Mouse (Mus musculus): ENCODE measurements around the gene Pofut1. TPM values are rescaled to one million over a fixed set of nuclear protein-coding genes. Genes with fewer than 3 reads are reported as not detected.

Pofut1 gene
- polyA plus RNA-seq, 1 experiment from 2014 or later = 9.0 TPM

DNA sequence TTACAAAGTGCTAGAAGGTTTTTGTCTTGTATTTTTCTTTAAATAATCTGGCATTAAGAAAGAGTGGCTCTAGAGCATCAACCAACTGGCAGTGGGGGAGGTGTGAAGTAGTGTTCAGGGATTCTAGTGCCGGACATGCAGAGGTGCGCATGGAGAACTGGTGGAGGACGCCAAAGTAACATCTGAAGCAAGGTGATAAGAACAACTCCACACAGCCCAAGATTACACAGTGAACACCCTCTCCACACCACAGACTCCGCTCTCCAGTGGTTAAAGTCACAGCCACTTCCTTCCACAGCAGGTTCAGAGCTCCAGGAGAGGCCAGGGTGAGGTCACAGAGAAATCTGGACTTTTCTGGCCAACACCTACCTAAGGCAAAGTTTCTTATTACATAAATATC is 13.4 kb upstream of the Pofut1 start:
- Histone ChIP-seq H3K27ac (ENCODE audit: low read depth, low read length) (no peak overlapping the region), H3K9me3 (ENCODE audit: control insufficient read depth, low read length) (no peaks in the 10 kb centered on the region), H3K4me3 (ENCODE audit: low read length) (no peak overlapping the region), H3K9ac (ENCODE audit: low read depth, low read length) (no peak overlapping the region), H3K27me3 (ENCODE audit: control insufficient read depth, insufficient read depth, low read length) (no peaks in the 10 kb centered on the region), H3K4me2 (replicated peaks; ENCODE audit: low read depth, low read length) (no peak overlapping the region), H3K4me1 (ENCODE audit: control insufficient read depth, insufficient read depth, low read length) (peaks cover 8% of the 10 kb centered on the region), H3K36me3 (ENCODE audit: control insufficient read depth, insufficient read depth, low read length) (peaks cover 50% of the 10 kb centered on the region)
- WGBS = 89% methylated on average over 4 of the region's 4 CpGs
- no peak for ATAC-seq (ENCODE audit: low FRiP score, low TSS enrichment)

DNA sequence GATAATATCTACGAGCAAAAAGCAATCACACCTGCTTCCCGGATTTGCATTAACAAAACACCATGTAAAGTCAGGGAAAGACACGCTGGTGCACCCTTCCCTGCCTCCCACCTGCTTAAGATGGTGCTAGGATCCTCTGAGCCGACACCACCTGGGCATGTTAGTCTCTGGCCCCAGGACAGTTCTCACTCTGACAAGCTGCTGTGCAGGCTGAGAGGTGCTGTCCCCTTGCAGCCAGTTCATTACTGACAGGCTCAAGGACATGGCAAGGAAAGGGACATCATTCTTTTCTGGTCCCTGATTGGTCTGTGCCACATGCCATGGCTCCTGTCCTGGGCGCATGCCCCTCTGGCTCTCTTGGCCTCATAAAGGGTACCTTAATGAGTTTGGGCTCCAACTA is 12.8 kb upstream of the Pofut1 start:
- H3K9me3 ChIP-seq (ENCODE audit: control insufficient read depth, low read length) = no peaks in the 10 kb centered on the region
- no peak overlapping the region for H3K27ac ChIP-seq (ENCODE audit: low read depth, low read length)
- H3K4me1 ChIP-seq (ENCODE audit: control insufficient read depth, insufficient read depth, low read length) = peaks cover 8% of the 10 kb centered on the region
- no peak overlapping the region for H3K4me3 ChIP-seq (ENCODE audit: low read length)
- H3K4me2 ChIP-seq (replicated peaks; ENCODE audit: low read depth, low read length) = no peak overlapping the region
- 85% methylated on average over 5 of the region's 5 CpGs for WGBS
- no peak overlapping the region for H3K9ac ChIP-seq (ENCODE audit: low read depth, low read length)
- H3K27me3 ChIP-seq (ENCODE audit: control insufficient read depth, insufficient read depth, low read length) = no peaks in the 10 kb centered on the region
- H3K36me3 ChIP-seq (ENCODE audit: control insufficient read depth, insufficient read depth, low read length) = peaks cover 56% of the 10 kb centered on the region
- ATAC-seq (ENCODE audit: low FRiP score, low TSS enrichment) = no peak

DNA sequence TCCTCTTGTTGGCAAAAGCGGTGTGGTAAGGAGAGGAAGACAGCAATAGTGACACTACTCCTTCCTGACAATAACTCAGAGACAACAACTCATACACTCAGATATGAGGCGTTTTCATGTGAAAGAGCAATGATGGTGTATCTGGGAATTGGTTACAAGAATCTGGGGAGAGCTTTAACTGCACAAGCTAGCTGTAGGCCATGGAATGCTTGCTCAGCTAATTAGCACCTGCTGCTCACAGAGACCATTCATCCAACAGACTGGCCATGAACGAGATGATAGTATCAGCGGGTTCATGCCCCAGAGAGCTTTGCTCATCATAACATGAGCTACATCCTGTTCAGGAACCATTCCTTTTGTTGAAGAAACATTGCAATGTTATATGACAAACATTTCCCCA is 4.1 kb upstream of the Pofut1 start:
- H3K4me2 ChIP-seq (replicated peaks; ENCODE audit: low read depth, low read length) = no peak overlapping the region
- H3K27ac ChIP-seq (ENCODE audit: low read depth, low read length) = no peak overlapping the region

DNA sequence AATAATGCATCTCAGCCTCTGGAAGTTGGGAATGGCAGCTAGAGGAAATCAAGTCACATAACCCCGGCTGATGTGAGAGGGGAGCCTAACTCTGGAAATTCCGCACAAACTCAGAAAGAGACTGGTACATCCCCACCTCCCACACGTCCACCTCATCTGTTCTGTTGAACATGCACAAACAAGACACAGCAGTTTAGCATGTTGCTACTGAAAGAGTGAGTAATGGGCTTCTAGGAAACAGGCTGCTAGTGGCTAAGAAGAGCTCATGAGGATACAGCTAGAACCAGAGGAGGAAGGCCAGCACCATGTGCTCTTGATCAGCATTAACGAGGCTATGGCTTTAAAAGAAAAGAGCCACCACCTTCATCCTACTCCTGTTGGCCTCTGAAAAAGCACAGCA is 3.4 kb upstream of the Pofut1 start:
- no peak overlapping the region for H3K27ac ChIP-seq (ENCODE audit: low read depth, low read length)
- H3K36me3 ChIP-seq (ENCODE audit: control insufficient read depth, insufficient read depth, low read length) = peaks cover 40% of the 10 kb centered on the region
- WGBS = 61% methylated on average over 4 of the region's 4 CpGs
- no peaks in the 10 kb centered on the region for H3K9me3 ChIP-seq (ENCODE audit: control insufficient read depth, low read length)
- peaks cover 27% of the 10 kb centered on the region for H3K4me1 ChIP-seq (ENCODE audit: control insufficient read depth, insufficient read depth, low read length)
- no peak overlapping the region for H3K4me2 ChIP-seq (replicated peaks; ENCODE audit: low read depth, low read length)
- no peak for ATAC-seq (ENCODE audit: low FRiP score, low TSS enrichment)
- no peaks in the 10 kb centered on the region for H3K27me3 ChIP-seq (ENCODE audit: control insufficient read depth, insufficient read depth, low read length)
- no peak overlapping the region for H3K9ac ChIP-seq (ENCODE audit: low read depth, low read length)
- no peak overlapping the region for H3K4me3 ChIP-seq (ENCODE audit: low read length)

More for the DNA sequence above, 4.1 kb upstream of the Pofut1 start:
- Histone ChIP-seq H3K4me1 (ENCODE audit: control insufficient read depth, insufficient read depth, low read length) (peaks cover 25% of the 10 kb centered on the region), H3K4me3 (ENCODE audit: low read length) (no peak overlapping the region), H3K9me3 (ENCODE audit: control insufficient read depth, low read length) (no peaks in the 10 kb centered on the region), H3K27me3 (ENCODE audit: control insufficient read depth, insufficient read depth, low read length) (no peaks in the 10 kb centered on the region), H3K36me3 (ENCODE audit: control insufficient read depth, insufficient read depth, low read length) (peaks cover 46% of the 10 kb centered on the region), H3K9ac (ENCODE audit: low read depth, low read length) (no peak overlapping the region)
- ATAC-seq (ENCODE audit: low FRiP score, low TSS enrichment) = no peak
- 55% methylated on average over 4 of the region's 4 CpGs for WGBS

DNA sequence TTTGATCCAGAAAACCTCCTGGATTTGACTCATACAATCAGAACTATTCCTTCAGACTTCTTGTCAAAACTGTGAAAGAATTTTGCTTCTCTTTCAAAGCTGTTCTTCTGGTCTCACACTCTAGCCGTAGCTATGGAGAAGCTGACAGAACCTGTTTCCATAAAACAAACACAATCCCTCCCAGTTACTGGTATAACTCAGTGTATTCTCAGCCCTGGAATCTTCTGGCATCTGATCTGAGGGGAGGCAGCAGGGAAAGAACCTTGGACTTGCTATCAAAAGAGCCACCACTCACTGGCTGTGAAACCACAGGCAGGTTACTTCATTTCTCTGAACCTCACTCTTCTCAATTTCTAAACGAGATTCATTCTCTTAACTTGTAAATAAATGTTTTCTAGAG is 2.9 kb upstream of the Pofut1 start:
- no peak overlapping the region for H3K4me2 ChIP-seq (replicated peaks; ENCODE audit: low read depth, low read length)
- H3K9ac ChIP-seq (ENCODE audit: low read depth, low read length) = no peak overlapping the region
- H3K27me3 ChIP-seq (ENCODE audit: control insufficient read depth, insufficient read depth, low read length) = no peaks in the 10 kb centered on the region
- 76% methylated on average over 2 of the region's 2 CpGs for WGBS
- no peaks in the 10 kb centered on the region for H3K9me3 ChIP-seq (ENCODE audit: control insufficient read depth, low read length)
- ATAC-seq (ENCODE audit: low FRiP score, low TSS enrichment) = no peak
- no peak overlapping the region for H3K4me3 ChIP-seq (ENCODE audit: low read length)
- H3K36me3 ChIP-seq (ENCODE audit: control insufficient read depth, insufficient read depth, low read length) = peaks cover 34% of the 10 kb centered on the region
- H3K27ac ChIP-seq (ENCODE audit: low read depth, low read length) = no peak overlapping the region
- peaks cover 27% of the 10 kb centered on the region for H3K4me1 ChIP-seq (ENCODE audit: control insufficient read depth, insufficient read depth, low read length)

DNA sequence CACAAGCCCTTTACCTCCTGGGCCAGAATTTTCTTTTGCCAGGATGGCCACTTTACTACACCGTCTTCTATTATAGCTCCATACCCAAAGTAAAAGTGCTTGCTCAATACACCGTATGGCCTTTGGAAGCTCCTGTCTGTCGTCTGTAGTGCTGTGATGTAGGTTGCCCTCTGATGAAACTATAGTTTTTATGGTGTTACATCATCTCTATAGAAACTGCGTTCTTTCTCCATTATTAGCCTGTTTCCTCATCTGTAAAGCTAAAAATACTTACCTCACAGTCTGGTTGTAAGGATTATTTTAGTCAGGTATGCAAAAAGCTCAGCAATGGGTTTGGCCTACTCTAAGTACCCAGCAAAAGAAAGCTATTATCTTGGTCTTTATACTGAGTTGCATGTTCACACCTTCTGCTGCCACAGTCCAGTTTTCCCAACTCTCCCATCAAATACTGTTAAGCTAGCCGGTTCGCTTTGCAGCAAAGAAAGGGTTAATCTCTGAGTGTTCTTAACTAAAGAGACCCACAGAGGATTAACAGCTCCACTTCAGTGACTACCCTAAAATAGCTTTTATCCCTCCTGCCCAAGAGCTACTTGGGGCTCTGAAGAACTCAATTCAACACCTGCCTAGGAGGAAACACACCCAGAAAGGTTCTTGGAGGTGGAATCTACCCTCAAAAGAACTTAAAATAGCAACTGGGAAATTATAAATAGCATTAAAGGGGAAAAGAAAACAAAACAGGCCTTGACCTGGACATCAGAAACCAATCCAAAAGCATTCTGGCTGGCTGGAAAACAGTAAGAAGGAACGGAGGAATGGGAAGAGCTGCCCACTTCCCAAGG is 2.1 kb upstream of the Pofut1 start:
- Histone ChIP-seq H3K27ac (ENCODE audit: low read depth, low read length) (peak overlapping the region; percentile 65), H3K27me3 (ENCODE audit: control insufficient read depth, insufficient read depth, low read length) (no peaks in the 10 kb centered on the region), H3K4me2 (replicated peaks; ENCODE audit: low read depth, low read length) (peak overlapping the region; percentile 91), H3K9me3 (ENCODE audit: control insufficient read depth, low read length) (no peaks in the 10 kb centered on the region), H3K36me3 (ENCODE audit: control insufficient read depth, insufficient read depth, low read length) (peaks cover 30% of the 10 kb centered on the region), H3K9ac (ENCODE audit: low read depth, low read length) (peak overlapping the region; percentile 91), H3K4me1 (ENCODE audit: control insufficient read depth, insufficient read depth, low read length) (peaks cover 27% of the 10 kb centered on the region), H3K4me3 (ENCODE audit: low read length) (peak overlapping the region; percentile 79)
- 57% methylated on average over 7 of the region's 7 CpGs for WGBS
- ATAC-seq (ENCODE audit: low FRiP score, low TSS enrichment) = no peak

DNA sequence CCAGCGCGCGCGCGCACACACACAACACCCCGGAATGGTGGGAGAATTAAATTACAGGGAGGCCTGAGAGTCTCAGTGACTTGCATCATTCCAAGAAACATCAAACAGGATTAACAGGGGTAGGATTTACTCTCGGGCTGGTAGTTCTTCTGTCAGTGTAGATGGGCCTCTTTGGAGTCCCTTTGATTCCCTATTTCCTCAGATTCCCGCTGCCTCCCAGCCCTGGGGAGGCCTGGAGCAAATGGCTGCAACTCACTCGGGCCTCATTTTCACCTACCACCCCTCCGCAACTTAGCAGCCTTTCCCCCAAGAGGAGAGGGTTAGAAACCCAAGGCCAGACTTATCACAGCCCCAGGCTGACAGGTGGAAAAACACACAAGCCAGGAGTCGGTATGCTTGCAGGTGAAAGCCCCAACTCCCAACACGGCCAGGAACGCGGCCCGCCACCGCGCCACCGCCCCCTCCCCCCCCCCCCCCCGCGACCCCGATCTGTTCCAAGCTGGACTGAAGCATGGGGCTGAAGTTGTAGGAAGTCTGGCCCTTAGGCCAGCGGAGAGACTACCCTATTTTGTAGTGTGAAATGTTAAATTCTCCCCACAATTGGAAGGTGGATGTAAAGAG is 1.4 kb upstream of the Pofut1 start:
- ATAC-seq (ENCODE audit: low FRiP score, low TSS enrichment) = no peak
- Histone ChIP-seq H3K4me1 (ENCODE audit: control insufficient read depth, insufficient read depth, low read length) (peaks cover 27% of the 10 kb centered on the region), H3K27ac (ENCODE audit: low read depth, low read length) (peak overlapping the region; percentile 85), H3K4me3 (ENCODE audit: low read length) (peak overlapping the region; percentile 79), H3K9me3 (ENCODE audit: control insufficient read depth, low read length) (no peaks in the 10 kb centered on the region), H3K27me3 (ENCODE audit: control insufficient read depth, insufficient read depth, low read length) (no peaks in the 10 kb centered on the region), H3K9ac (ENCODE audit: low read depth, low read length) (peak overlapping the region; percentile 91), H3K36me3 (ENCODE audit: control insufficient read depth, insufficient read depth, low read length) (peaks cover 27% of the 10 kb centered on the region), H3K4me2 (replicated peaks; ENCODE audit: low read depth, low read length) (peak overlapping the region; percentile 91)
- 2% methylated on average over 21 of the region's 22 CpGs for WGBS

DNA sequence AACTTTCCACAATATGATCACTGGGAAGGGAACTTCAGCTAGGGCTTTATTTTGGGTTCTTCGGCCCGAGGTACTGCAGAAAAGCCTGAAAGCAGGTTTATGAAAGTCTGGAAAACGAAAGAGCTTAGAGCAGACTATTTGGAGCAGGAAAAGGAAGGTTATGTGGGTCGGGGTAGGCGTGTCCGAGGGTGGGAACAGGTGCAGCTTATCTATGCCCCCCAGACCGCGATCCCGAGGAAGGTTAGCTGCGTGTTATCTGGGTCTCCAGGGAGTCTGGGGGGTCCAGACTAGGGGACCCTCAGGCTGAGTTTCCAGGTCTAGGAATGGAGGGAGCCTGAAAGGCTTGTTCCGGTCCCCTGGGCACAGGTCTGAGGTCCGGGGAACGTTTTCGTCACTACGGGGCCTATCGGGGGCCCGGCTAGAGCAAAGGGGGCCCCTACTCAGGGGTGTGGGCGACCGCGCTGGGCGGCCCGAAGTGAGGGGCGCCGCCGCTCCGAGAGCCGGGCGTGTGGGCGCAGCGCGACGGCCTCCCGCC is 565 bp upstream of the Pofut1 start:
- under 1% methylated on average over 27 of the region's 33 CpGs for WGBS
- H3K9me3 ChIP-seq (ENCODE audit: control insufficient read depth, low read length) = no peaks in the 10 kb centered on the region
- H3K27me3 ChIP-seq (ENCODE audit: control insufficient read depth, insufficient read depth, low read length) = no peaks in the 10 kb centered on the region
- no peak; the same call in 1 of the 2 replicates for ATAC-seq (ENCODE audit: low FRiP score, low TSS enrichment)
- H3K9ac ChIP-seq (ENCODE audit: low read depth, low read length) = peak overlapping the region; percentile 91
- peaks cover 27% of the 10 kb centered on the region for H3K36me3 ChIP-seq (ENCODE audit: control insufficient read depth, insufficient read depth, low read length)
- H3K4me3 ChIP-seq (ENCODE audit: low read length) = peak overlapping the region; percentile 79
- H3K27ac ChIP-seq (ENCODE audit: low read depth, low read length) = peak overlapping the region; percentile 85
- peak overlapping the region; percentile 91 for H3K4me2 ChIP-seq (replicated peaks; ENCODE audit: low read depth, low read length)
- H3K4me1 ChIP-seq (ENCODE audit: control insufficient read depth, insufficient read depth, low read length) = peaks cover 27% of the 10 kb centered on the region

DNA sequence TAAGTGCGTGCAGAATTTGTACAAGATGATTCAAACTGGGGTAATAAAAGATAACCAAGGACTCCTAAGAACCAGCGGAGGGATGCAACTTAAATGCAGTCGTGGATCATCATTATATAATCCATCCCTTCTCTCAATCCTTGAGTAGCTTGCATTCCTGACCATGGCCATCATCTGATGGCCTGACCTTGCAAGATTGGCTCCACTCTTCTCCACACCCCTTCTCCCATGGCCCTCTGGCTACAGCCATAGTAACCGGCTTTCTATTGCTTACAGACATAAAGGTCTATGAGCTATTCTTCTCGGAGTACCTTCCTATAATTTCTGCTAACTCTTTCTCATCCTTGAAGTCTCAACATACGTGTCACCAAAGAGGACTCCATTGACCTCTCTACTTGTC is 823 bp downstream of the Pofut1 start:
- 58% methylated on average over 6 of the region's 6 CpGs for WGBS
- Histone ChIP-seq H3K4me1 (ENCODE audit: control insufficient read depth, insufficient read depth, low read length) (peaks cover 27% of the 10 kb centered on the region), H3K9me3 (ENCODE audit: control insufficient read depth, low read length) (no peaks in the 10 kb centered on the region), H3K27me3 (ENCODE audit: control insufficient read depth, insufficient read depth, low read length) (no peaks in the 10 kb centered on the region), H3K27ac (ENCODE audit: low read depth, low read length) (no peak overlapping the region), H3K36me3 (ENCODE audit: control insufficient read depth, insufficient read depth, low read length) (peaks cover 27% of the 10 kb centered on the region), H3K4me2 (replicated peaks; ENCODE audit: low read depth, low read length) (peak overlapping the region; percentile 91), H3K9ac (ENCODE audit: low read depth, low read length) (peak overlapping the region; percentile 91), H3K4me3 (ENCODE audit: low read length) (peak overlapping the region; percentile 79)
- no peak for ATAC-seq (ENCODE audit: low FRiP score, low TSS enrichment)

Data from kidney, embryonic 14.5 days (tissue).